Mouse (Mus musculus) CD8-positive naive resting alpha-beta T cell, adult 57 days (primary cell): ENCODE data around the gene Larp4. TPM values are rescaled to one million over a fixed set of nuclear protein-coding genes. Genes with fewer than 3 reads are reported as not detected.

Experiments
- total RNA-seq: library from RNA; stranded (reverse); gene quantifications from one replicate; pipeline ENCODE4 v1.2.4, GENCODE M21; 2023

The Larp4 gene
- total RNA-seq, result 54.3 TPM

GRCm38 (mm10) chr15:99969765-99970164 is at the start of gene Larp4:
TSS of gene Larp4 (plus strand) at chr15:99970065.

GRCm38 (mm10) chr15:99966961-99967360 is 2.9 kb upstream of the Larp4 start, which contains the start of gene Fam186a:
TSS of gene Fam186a (minus strand) at chr15:99967061.

GRCm38 (mm10) chr15:100038470-100038971 is 68.7 kb downstream of the Larp4 start, which contains the start of gene Dip2b:
TSS of gene Dip2b (plus strand) at chr15:100038664.

Other genes starting within 250 kb of the Larp4 start
- gene Cox14, start 244.4 kb upstream of the Larp4 start, total RNA-seq, result 51.3 TPM
- gene Cers5, start 197.2 kb upstream of the Larp4 start, total RNA-seq, result 54.6 TPM
- 0.67 TPM for gene Lima1, start 94.6 kb upstream of the Larp4 start, total RNA-seq
- gene Fam186a, start 3.0 kb upstream of the Larp4 start, total RNA-seq, result not detected
- 81.7 TPM for gene Dip2b, start 68.6 kb downstream of the Larp4 start, total RNA-seq